Mouse (Mus musculus) kidney, postnatal 0 days (tissue): ENCODE results near the gene 9530077C05Rik. TPM values are rescaled to one million over a fixed set of nuclear protein-coding genes. Genes with fewer than 3 reads are reported as not detected.

Experiments used
- ATAC-seq: fragments of 200-750 bp; cut with Nextera tagmentation; replicated peaks from 2 replicates; pipeline ENCODE4 v1.8.0; 2017; ENCODE audit warnings: low read depth, moderate number of reproducible peaks, moderate TSS enrichment, moderate library complexity; ENCODE audit not compliant: low FRiP score
- DNase-seq: peaks from one replicate; pipeline ENCODE4 v3.0.0-alpha.2; 2016; ENCODE audit warnings: low spot score
- H3K27ac ChIP-seq: fragments of 300-500 bp; sonication (generic); 2 replicates; pipeline ENCODE4 v1.5.1; 2014; ENCODE audit warnings: mild to moderate bottlenecking
- H3K27me3 ChIP-seq: fragments of 300-500 bp; sonication (generic); 2 replicates; pipeline ENCODE4 v1.6.1; 2014; ENCODE audit warnings: low read length, mixed read lengths; ENCODE audit not compliant: insufficient read depth
- H3K36me3 ChIP-seq: fragments of 300-500 bp; sonication (generic); 2 replicates; pipeline ENCODE4 v1.6.1; 2014; ENCODE audit warnings: low read length, mixed read lengths; ENCODE audit not compliant: insufficient read depth
- H3K4me1 ChIP-seq: fragments of 300-500 bp; sonication (generic); replicated peaks from 2 replicates; pipeline ENCODE4 v1.6.1; 2014; ENCODE audit warnings: antibody characterized with exemption, low read length, mixed read lengths; ENCODE audit not compliant: insufficient read depth
- H3K4me2 ChIP-seq: fragments of 300-500 bp; sonication (generic); 2 replicates; pipeline ENCODE4 v1.6.1; 2014; ENCODE audit warnings: mild to moderate bottlenecking, low read length, moderate library complexity, mixed read lengths
- H3K4me3 ChIP-seq: fragments of 300-500 bp; sonication (generic); replicated peaks from 2 replicates; pipeline ENCODE4 v1.5.1; 2014; ENCODE audit warnings: low read depth, low read length
- H3K9ac ChIP-seq: fragments of 300-500 bp; sonication (generic); 2 replicates; pipeline ENCODE4 v1.6.1; 2014; ENCODE audit warnings: low read depth, low read length
- H3K9me3 ChIP-seq: fragments of 300-500 bp; sonication (generic); replicated peaks from 2 replicates; pipeline ENCODE4 v1.6.1; 2016; ENCODE audit warnings: low read length, inconsistent platforms, mixed read lengths
- CTCF ChIP-seq: IDR thresholded peaks from 2 replicates; pipeline ENCODE4 v1.5.1; 2016; ENCODE audit warnings: antibody characterized with exemption, low read depth, mild to moderate bottlenecking, moderate library complexity
- WGBS: fragments of 180-500 bp; shearing (Covaris S2); extraction: QIAGEN DNeasy Blood & Tissue Kit; methylation state at CpG from one replicate; pipeline ENCODE4 v1.1.7; 2014; 5-methylcytosine and 5-hydroxymethylcytosine counted together
- polyA plus RNA-seq: library from polyadenylated mRNA; unstranded; fragments of >200 nt; fragmentation: Nextera tagmentation; extraction: Ambion mirVana; gene quantifications from 2 replicates; pipeline ENCODE4 v1.2.1, GENCODE M21; 2015

Gene 9530077C05Rik
- polyA plus RNA-seq, 1 experiment from 2014 or later = 2.1 TPM

- Histone ChIP-seq H3K27ac (no peak overlapping the region), H3K9me3 (no peaks in the 10 kb centered on the region), H3K27me3 (no peaks in the 10 kb centered on the region), H3K36me3 (peaks cover 47% of the 10 kb centered on the region), H3K9ac (no peak overlapping the region), H3K4me3 (no peak overlapping the region), H3K4me2 (no peak overlapping the region), H3K4me1 (no peaks in the 10 kb centered on the region)
- no peak for TF ChIP-seq CTCF
- DNase-seq (no peak), ATAC-seq (no peak)
- WGBS = 88% methylated on average over 11 of the region's 11 CpGs
These were observed 46.0 kb downstream of the 9530077C05Rik start for GRCm38 (mm10) chr9:22457142-22457835.

DNA sequence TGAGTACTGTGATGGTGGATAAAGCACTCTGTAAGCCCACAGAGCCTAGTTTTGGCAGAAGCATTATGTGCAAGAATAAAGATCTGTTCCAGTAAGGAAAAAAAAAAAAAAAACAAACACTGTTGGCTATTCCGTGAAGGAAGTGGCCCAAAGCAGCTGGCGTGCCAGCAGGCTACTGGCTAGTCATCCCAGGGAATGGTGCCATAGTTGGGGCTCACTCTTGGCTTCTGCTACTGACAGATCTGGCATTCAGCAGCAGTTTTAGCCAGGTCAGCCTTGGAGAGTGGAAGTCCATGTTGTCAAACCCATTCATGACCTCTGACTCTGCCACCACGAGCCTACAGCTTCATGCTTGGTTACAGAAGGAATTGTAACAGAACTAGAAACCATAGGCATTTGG, 50.6 kb downstream of the 9530077C05Rik start:
- 90% methylated on average over 3 of the region's 3 CpGs for WGBS

GRCm38 (mm10) chr9:22466212-22466611, 54.9 kb downstream of the 9530077C05Rik start:
- DNase-seq = no peak
- Histone ChIP-seq H3K9ac (no peak overlapping the region), H3K9me3 (no peaks in the 10 kb centered on the region), H3K4me3 (no peak overlapping the region), H3K4me1 (no peaks in the 10 kb centered on the region), H3K36me3 (no peaks in the 10 kb centered on the region), H3K27me3 (no peaks in the 10 kb centered on the region), H3K4me2 (no peak overlapping the region), H3K27ac (no peak overlapping the region)
- no peak for TF ChIP-seq CTCF
- WGBS = 90% methylated on average over 5 of the region's 5 CpGs
- no peak for ATAC-seq

More for the DNA sequence above, 50.6 kb downstream of the 9530077C05Rik start:
- ATAC-seq (no peak), DNase-seq (no peak)
- Histone ChIP-seq H3K9ac (no peak overlapping the region), H3K4me1 (no peaks in the 10 kb centered on the region), H3K27me3 (no peaks in the 10 kb centered on the region), H3K9me3 (no peaks in the 10 kb centered on the region), H3K4me2 (no peak overlapping the region), H3K36me3 (peaks cover 8% of the 10 kb centered on the region; the same call in 1 of the 2 replicates), H3K27ac (no peak overlapping the region), H3K4me3 (no peak overlapping the region)
- TF ChIP-seq CTCF = no peak

DNA sequence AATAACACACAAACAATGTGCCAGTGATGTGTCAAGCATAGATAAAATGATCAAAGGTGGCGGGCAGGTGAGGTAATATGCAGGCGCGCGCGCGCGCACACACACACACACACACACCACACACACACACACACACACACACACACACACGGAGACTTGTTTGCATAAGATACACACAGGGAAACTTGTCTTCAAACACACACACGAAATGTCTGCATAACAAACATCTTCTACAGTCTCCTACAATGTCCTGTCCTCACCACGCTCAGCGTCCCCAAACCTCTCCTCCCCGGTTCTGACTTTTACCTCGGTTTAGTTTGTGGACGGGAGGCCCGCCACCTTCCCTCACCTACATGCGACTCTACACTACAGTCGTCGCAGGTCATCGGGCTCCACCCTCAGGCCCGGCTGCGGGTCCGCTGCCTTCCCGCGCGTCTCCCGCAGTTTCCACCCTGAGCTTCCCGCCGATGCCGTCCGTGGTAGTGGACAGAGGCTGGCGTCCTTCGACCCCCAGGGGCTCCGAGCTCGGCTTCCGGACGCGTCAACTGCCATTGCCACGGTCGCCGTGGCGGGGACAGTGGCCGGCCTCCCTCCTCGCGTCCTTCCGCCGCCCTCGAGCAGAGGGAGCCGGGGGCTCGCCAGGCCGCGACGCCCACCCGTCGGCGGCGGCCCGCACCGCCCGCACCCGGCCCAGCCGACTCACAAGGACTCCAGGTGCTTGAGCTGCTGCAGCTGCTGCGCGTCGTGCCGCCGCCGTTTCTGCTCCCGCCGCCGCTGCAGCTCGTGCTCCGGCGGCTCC, 56.3 kb downstream of the 9530077C05Rik start:
- Histone ChIP-seq H3K9ac (peak overlapping the region; percentile 96), H3K27me3 (no peaks in the 10 kb centered on the region), H3K4me1 (no peaks in the 10 kb centered on the region), H3K4me2 (peak overlapping the region; percentile 86), H3K4me3 (peak overlapping the region; percentile 90), H3K36me3 (no peaks in the 10 kb centered on the region), H3K27ac (peak overlapping the region; percentile 94), H3K9me3 (no peaks in the 10 kb centered on the region)
- peak; percentile 56 for DNase-seq
- peak; percentile 68 for ATAC-seq
- under 1% methylated on average over 72 of the region's 73 CpGs for WGBS
- TF ChIP-seq CTCF = no peak

DNA sequence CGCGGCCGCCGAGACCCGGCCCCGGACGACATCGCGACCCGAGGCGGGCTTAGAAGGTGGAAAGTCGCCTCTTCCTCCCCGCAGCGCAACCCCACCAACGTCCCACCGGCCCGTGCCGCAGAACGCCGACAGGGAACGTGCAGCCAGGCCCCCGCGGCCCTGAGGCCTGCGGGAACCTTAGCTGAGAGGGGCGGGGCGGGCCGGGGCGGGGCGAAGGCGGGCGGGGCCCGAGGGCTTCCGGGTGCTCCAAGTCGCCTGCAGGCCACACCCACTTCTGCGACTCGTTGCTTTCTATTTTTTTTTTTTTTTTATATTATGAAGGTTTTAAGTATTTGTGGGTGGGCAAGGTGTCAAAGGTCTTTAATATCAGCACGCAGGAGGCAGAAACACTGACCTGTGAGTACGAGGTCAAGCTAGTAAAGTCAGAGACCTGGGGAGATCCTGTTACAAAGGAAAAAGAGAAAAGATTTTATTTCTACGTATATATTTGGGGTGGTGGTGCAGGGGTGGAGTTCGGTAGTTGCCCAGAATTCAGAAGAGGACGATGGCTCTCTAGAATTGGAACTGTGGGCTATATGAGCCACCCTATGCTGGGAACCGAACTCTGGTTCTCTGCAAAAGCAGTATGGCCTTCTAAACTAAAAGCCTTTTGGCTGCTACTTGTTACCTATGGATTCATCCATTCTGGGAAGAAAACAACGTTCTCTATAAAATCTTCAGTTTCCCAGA, 57.0 kb downstream of the 9530077C05Rik start:
- peak; percentile 87 for ATAC-seq
- no peak for TF ChIP-seq CTCF
- DNase-seq = peak; percentile 91
- peak overlapping the region; percentile 90 for H3K4me3 ChIP-seq
- H3K9me3 ChIP-seq = no peaks in the 10 kb centered on the region
- no peaks in the 10 kb centered on the region for H3K36me3 ChIP-seq
- no peaks in the 10 kb centered on the region for H3K4me1 ChIP-seq
- H3K27me3 ChIP-seq = no peaks in the 10 kb centered on the region
- 3% methylated on average over 43 of the region's 43 CpGs for WGBS
- peak overlapping the region; percentile 96 for H3K9ac ChIP-seq
- H3K4me2 ChIP-seq = peak overlapping the region; percentile 86
- peak overlapping the region; percentile 94 for H3K27ac ChIP-seq

- Histone ChIP-seq H3K9ac (no peak overlapping the region), H3K4me2 (peak overlapping the region; percentile 86; the same call in 1 of the 2 replicates), H3K27ac (no peak overlapping the region), H3K27me3 (no peaks in the 10 kb centered on the region), H3K4me1 (no peaks in the 10 kb centered on the region), H3K36me3 (no peaks in the 10 kb centered on the region), H3K4me3 (no peak overlapping the region), H3K9me3 (no peaks in the 10 kb centered on the region)
- DNase-seq = no peak
- 74% methylated on average over 8 of the region's 8 CpGs for WGBS
- no peak for ATAC-seq
- no peak for TF ChIP-seq CTCF
These were observed 57.6 kb downstream of the 9530077C05Rik start for GRCm38 (mm10) chr9:22468899-22469259.
